ENCODE assay signal across 8 mouse cellular contexts in genomic region chr10:122054535-122054934, GRCm38 (mm10). TPM values are rescaled to one million over a fixed set of nuclear protein-coding genes. Genes with fewer than 3 reads are reported as not detected.
A peak's percentile ranks its signal among the peaks of the same experiment; 100 is the strongest.
DNase-seq lines count a peak whose midpoint lies in the region; ATAC-seq and TF ChIP-seq lines count a peak whose summit lies in the region.

No protein-coding gene starts in this region.

- no peaks in the 10 kb centered on the region for H3K27me3 ChIP-seq in embryonic facial prominence, embryonic 11.5 days (ENCODE audit: control insufficient read depth, insufficient read depth, low read length)
- H3K27me3 ChIP-seq in heart, postnatal 0 days (ENCODE audit: control insufficient read depth, insufficient read depth, low read length), result 0 out of 2 replicates have a peak, but pooled peaks cover 10% of the 10 kb centered on the region

- H3K9me3 ChIP-seq in embryonic facial prominence, embryonic 11.5 days (replicated peaks; ENCODE audit: control insufficient read depth, low read length), result no peaks in the 10 kb centered on the region
- H3K9me3 ChIP-seq in heart, postnatal 0 days (replicated peaks; ENCODE audit: control insufficient read depth, low read length), result no peaks in the 10 kb centered on the region

- H3K36me3 ChIP-seq in embryonic facial prominence, embryonic 11.5 days (replicated peaks; ENCODE audit: control insufficient read depth, insufficient read depth, low read depth, low read length), result no peaks in the 10 kb centered on the region
- no peaks in the 10 kb centered on the region for H3K36me3 ChIP-seq in heart, postnatal 0 days (replicated peaks; ENCODE audit: control insufficient read depth, insufficient read depth, low read length)

- H3K4me3 ChIP-seq in embryonic facial prominence, embryonic 11.5 days (ENCODE audit: low read depth, low read length), result no peak overlapping the region
- no peak overlapping the region for H3K4me3 ChIP-seq in heart, postnatal 0 days (ENCODE audit: low read depth, low read length)

- H3K9ac ChIP-seq in embryonic facial prominence, embryonic 11.5 days (replicated peaks; ENCODE audit: low read length), result no peak overlapping the region
- no peak overlapping the region for H3K9ac ChIP-seq in heart, postnatal 0 days (replicated peaks; ENCODE audit: low read depth, low read length)

- WGBS in embryonic facial prominence, embryonic 11.5 days, result 13% methylated on average over 8 of the region's 8 CpGs
- 13% methylated on average over 8 of the region's 8 CpGs for WGBS in heart, postnatal 0 days

- DNase-seq in cerebellum, adult 11 months, result peak; percentile 4
- DNase-seq in cerebellum, adult 11-12 months, result no peak
- peak; percentile 71 for DNase-seq in T-cell, adult 2 months (ENCODE audit: low spot score)
- DNase-seq in embryonic facial prominence, embryonic 11.5 days (ENCODE audit: low spot score), result peak; percentile 77
- peak; percentile 36 for DNase-seq in heart, postnatal 0 days (ENCODE audit: low spot score)
- DNase-seq in kidney, postnatal 36 days, result peak; percentile 34 to 73
- peak; percentile 39 to 50 for DNase-seq in spleen, postnatal 36 days (ENCODE audit: low spot score in 2 of 2)

- no peak for TF ChIP-seq EP300 in heart, postnatal 0 days (IDR thresholded peaks at IDR 0.05; ENCODE audit: low read depth)

- peak; percentile 75 for TF ChIP-seq CTCF in heart, postnatal 0 days (IDR thresholded peaks at IDR 0.05; ENCODE audit: low read depth)

- H3K4me2 ChIP-seq in embryonic facial prominence, embryonic 11.5 days (ENCODE audit: low read depth, low read length), result no peak overlapping the region
- H3K4me2 ChIP-seq in heart, postnatal 0 days (ENCODE audit: low read depth, low read length), result no peak overlapping the region

- no peaks in the 10 kb centered on the region for H3K4me1 ChIP-seq in embryonic facial prominence, embryonic 11.5 days (ENCODE audit: control insufficient read depth, insufficient read depth, low read length)
- no peaks in the 10 kb centered on the region for H3K4me1 ChIP-seq in heart, postnatal 0 days (ENCODE audit: control insufficient read depth, insufficient read depth)

- ATAC-seq in embryonic facial prominence, embryonic 11.5 days (replicated peaks; ENCODE audit: insufficient number of reproducible peaks, low FRiP score, low TSS enrichment, low read depth), result peak; percentile 67; the same call in 1 of the 2 replicates
- peak; percentile 55; the same call in 1 of the 2 replicates for ATAC-seq in heart, postnatal 0 days (ENCODE audit: insufficient read depth, low read depth)
- peak; percentile 78 for ATAC-seq in megakaryocyte, adult 5-6 weeks (ENCODE audit: poor library complexity, severe bottlenecking)

- H3K27ac ChIP-seq in embryonic facial prominence, embryonic 11.5 days (replicated peaks; ENCODE audit: low read depth, low read length), result no peak overlapping the region
- no peak overlapping the region for H3K27ac ChIP-seq in heart, postnatal 0 days (ENCODE audit: low read depth)

RNA-seq across cellular contexts. Expression of gene Srgap1, which starts 7.4 kb away (rescaled TPM):
- polyA plus RNA-seq in embryonic facial prominence, embryonic 11.5 days (2014; fragmentation: Nextera tagmentation; extraction: Ambion mirVana), result 8.8 and 9.9 TPM in 2 replicates
- total RNA-seq in heart, postnatal 0 days (2014; rRNA removed; ENCODE audit: low replicate concordance), result 3.4 and 4.0 TPM in 2 replicates
- polyA plus RNA-seq in heart, postnatal 0 days (2015; fragmentation: Nextera tagmentation; extraction: Ambion mirVana), result 4.9 and 5.0 TPM in 2 replicates
- 0.07 and 0.18 TPM in 2 replicates for total RNA-seq in megakaryocyte, adult 5-6 weeks (2015)
- total RNA-seq in megakaryocyte, adult 5-6 weeks (2017), result 0.07 and 1.1 TPM in 2 replicates

RNA-seq across cellular contexts. Expression of gene Rxylt1, which starts 42.6 kb away (rescaled TPM):
- polyA plus RNA-seq in embryonic facial prominence, embryonic 11.5 days (2014; fragmentation: Nextera tagmentation; extraction: Ambion mirVana), result 46.9 and 53.3 TPM in 2 replicates
- total RNA-seq in heart, postnatal 0 days (2014; rRNA removed; ENCODE audit: low replicate concordance), result 13.2 and 30.0 TPM in 2 replicates
- 48.7 and 48.9 TPM in 2 replicates for polyA plus RNA-seq in heart, postnatal 0 days (2015; fragmentation: Nextera tagmentation; extraction: Ambion mirVana)
- total RNA-seq in megakaryocyte, adult 5-6 weeks (2015), result 19.9 and 24.9 TPM in 2 replicates
- total RNA-seq in megakaryocyte, adult 5-6 weeks (2017), result 19.4 and 43.1 TPM in 2 replicates
